Mouse (Mus musculus) left cerebral cortex, adult 8-10 months (tissue): ENCODE data around the gene Hcn3. TPM values are rescaled to one million over a fixed set of nuclear protein-coding genes. Genes with fewer than 3 reads are reported as not detected.

ENCODE experiments used
- DNase-seq, 2 experiments: peaks; one replicate each; pipeline ENCODE4 v3.0.0; 2022; ENCODE audit warnings: low spot score in 2 of 2
- total RNA-seq, 4 experiments: library from RNA; stranded (reverse); gene quantifications; 2 replicates each; pipeline ENCODE4 v1.2.4; 2022

The Hcn3 gene
- total RNA-seq, 4 experiments from 2014 or later: 12.3 to 18.2 (median 17.0) TPM

- no peak for DNase-seq
Measured at GRCm38 (mm10) chr3:89147101-89147978, 12.7 kb downstream of the Hcn3 start.

DNA sequence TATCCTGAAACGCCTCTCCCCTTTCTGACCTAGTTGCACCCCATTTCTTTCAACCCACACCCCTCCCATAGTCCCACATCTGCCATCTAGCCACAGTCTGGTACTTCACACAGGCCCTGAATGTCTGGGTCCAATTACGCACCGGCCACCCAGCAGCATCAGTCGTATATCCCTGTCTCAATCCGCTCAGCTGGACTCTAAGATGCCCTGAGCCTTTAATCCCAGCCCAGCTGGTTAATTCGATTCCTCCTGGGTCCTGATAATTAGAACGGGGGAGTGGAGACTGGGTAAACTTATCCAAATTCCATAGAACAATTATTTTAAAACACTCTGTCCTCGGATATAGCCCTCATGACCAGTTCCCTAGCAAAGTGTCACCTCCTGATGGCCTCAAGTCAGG is 14.4 kb downstream of the Hcn3 start:
- no peak for DNase-seq

DNA sequence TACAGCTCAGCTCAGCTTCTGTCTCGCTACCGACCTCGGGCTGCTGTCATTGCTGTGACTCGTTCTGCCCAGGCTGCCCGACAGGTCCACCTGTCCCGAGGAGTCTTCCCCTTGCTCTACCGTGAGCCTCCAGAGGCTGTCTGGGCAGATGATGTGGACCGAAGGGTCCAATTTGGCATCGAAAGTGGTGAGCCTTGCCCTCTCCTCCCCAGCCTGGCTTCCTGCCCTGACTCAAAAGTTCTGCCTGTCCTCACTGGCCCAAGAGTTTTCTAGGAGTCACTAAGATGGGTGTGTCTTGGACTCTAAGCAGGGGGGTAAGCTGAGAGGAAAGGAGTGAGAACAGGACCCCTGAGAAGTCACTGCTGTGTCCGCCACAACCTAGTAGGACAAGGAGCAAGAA is 15.2 kb downstream of the Hcn3 start:
- DNase-seq: no peak

- no peak for DNase-seq
Measured at GRCm38 (mm10) chr3:89136365-89136764, 23.6 kb downstream of the Hcn3 start.

- DNase-seq: no peak
Measured at GRCm38 (mm10) chr3:89135958-89136357, 24.0 kb downstream of the Hcn3 start, which contains the start of gene Pklr. TSS of gene Pklr (plus strand) at chr3:89136142.

DNA sequence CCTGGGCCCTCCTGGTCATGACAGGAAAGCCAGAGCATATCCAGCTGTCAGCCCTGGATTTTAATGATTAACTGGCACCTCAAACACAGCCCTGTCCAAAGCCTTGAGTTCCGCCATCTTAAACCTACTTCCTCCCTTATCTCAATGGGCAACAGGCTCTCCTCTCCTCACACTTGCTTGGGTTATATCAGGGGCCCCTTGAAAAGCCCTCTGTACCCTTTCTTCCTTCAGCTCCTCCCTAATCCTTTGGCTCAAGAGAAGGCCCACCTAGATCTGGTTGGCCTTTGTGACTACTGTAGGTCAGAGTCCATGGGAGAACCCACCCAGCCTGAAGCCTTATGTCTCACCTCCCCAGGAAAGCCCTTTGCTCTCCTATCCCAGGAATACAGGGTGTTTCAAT is 26.2 kb downstream of the Hcn3 start:
- no peak for DNase-seq

- DNase-seq: no peak
Measured at GRCm38 (mm10) chr3:89133063-89133450, 26.9 kb downstream of the Hcn3 start.

DNA sequence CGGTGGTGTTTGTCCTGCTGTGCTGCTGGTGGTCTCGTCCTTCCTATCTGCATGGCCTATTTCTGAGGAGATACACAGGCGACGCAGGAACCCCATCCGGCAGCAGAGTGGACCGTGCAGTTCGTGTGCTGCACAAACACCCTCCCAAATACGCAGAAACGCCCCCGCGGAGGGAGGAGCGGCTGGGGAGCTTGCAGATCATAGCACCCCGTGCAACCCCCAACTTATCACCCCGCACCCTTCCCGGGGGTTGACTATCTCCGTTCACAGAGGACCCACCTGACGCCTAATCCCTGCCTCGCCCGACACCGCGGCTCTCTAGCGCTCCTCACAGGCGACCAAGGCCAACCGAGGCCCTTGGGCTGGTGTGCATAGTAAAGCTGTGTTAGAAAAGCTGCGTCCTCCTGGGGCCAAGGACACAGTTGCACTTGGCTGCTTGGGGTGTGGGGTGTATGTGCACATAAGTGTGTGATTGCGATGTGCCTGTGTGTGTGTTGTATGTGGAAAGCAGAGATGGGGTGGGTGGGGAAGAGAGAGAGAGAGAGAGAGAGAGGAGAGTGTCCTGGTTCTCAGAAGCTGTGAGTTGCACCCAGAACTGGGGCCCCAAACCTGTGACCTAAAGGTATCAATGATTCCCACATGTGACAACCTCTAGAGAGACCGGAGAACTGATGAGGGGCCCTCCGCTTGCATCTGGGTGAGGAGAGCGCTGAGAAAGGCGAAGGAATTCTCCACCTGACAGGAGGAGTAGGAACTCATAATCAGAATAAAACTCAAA is 27.5 kb downstream of the Hcn3 start:
- peak; percentile 22 to 45 for DNase-seq

DNA sequence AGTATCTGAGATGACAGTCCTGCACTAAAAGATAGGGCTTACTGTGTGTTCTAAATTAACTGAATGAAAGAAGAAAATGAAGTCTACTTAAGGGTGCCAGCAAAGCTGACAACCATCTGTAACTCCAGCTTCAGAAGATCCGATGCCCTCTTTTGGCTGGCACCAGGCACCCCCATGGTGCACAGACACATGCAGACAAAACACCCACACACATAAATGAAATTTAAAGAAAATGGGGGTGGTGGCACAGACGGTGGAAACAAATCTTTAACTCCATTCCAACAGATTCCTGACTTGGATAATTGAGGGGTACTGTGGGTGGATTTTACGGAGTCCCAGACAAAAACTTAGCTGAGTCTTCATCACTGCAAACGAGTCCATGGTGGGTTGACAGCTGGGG is 28.2 kb downstream of the Hcn3 start:
- peak; percentile 7 to 85 for DNase-seq

GRCm38 (mm10) chr3:89129908-89130307 is 30.1 kb downstream of the Hcn3 start:
- DNase-seq: no peak

DNA sequence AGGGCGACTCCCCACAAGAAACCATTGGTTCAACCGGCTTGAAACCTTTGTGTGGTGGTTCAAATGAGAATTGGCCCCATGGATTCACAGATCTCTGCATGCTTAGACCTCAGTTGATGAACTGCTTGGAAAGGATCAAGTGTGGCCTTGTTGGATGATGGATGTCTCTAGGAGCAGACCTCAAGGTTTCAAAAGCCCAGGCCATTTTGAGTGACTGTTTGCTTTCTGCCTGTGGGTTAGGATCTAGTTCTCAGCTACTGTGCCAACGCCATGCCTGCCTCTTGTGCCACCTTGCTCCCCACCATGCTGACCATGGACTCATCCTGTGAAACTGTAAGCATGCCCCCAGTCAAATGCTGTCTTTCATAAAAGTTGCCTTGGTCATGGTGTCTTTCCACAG is 34.0 kb downstream of the Hcn3 start:
- no peak for DNase-seq

- no peak for DNase-seq
Measured at GRCm38 (mm10) chr3:89124241-89124640, 35.8 kb downstream of the Hcn3 start.

- DNase-seq: no peak
Measured at GRCm38 (mm10) chr3:89123313-89123712, 36.7 kb downstream of the Hcn3 start.

DNA sequence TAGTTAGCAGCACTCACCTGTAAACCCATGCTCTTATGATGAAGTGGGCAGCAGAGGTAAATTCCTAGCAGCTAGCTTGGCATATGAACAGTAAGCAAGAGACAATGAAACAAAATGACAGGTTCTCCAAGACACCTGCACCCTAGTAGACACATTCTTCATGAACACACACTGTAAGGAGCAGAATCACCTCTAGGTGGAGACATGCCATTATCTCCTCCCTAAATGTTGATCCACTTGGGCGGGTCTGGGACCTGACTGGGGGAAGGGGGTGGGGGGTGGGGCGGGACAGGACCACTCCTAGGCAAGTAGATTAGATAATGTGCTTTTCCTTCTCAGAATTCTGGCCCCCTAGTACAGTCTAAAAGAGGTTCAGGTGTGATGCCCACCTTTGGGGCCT is 44.5 kb downstream of the Hcn3 start:
- no peak for DNase-seq

GRCm38 (mm10) chr3:89113058-89113457 is 46.9 kb downstream of the Hcn3 start:
- DNase-seq: no peak

DNA sequence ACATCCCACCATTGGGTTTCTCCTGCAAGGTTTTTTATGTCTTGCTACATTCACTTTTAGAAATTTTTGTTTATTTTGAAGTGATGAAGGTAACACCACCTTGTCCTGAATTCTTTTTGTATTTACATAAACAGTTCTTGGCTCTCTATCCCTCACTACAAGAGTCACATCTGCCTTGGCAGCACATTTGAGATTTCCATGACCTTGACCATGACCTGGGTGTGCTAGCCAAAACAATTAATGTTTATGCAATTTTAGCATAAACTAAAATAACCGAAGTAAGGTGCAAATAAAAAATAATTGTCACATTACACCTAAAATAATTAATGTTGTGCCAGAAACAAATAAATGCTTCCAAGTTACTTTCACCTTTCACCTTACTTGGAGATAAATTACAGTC is 51.9 kb downstream of the Hcn3 start:
- no peak for DNase-seq

DNA sequence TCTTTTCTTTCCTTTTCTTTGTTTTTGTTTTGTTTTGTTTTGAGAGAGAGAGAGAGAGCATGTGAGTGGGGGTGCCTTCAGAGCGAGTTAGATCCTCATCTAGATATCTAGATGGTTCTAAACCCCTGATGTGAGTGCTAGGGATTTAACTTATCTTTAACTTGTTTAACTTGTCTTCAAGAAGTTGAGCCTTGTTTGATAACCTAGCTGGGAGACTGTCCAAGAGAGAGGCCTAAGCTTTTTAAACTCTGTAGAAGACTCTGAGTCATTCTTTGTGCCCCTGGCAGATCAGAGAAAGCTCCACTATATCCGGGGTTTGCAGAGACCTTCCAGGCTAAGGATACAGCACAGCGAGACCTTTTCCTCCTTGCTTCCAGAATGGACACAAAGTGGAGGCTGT is 52.5 kb downstream of the Hcn3 start:
- DNase-seq: no peak

GRCm38 (mm10) chr3:89106881-89107280 is 53.1 kb downstream of the Hcn3 start:
- no peak for DNase-seq

DNA sequence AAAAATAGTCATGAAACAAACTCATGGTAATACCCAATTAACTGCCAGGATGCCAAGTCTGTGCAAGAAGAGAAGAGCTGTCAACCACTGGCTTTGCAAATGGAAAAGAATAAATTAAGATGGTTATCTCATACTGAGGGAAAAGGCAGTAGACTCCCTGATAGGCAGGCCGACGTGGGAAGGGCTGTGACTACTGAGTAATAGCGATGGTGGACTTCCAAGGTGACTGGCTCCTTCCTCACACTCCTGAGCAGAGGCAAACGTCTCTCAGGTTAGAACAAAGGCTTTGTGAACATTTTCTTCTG is 56.8 kb downstream of the Hcn3 start:
- no peak for DNase-seq

- DNase-seq: no peak
Measured at GRCm38 (mm10) chr3:89102495-89103290, 57.3 kb downstream of the Hcn3 start.

GRCm38 (mm10) chr3:89101812-89102494 is 58.0 kb downstream of the Hcn3 start, which contains the start of gene Fdps:
TSS of gene Fdps (minus strand) at chr3:89101959.
- DNase-seq: peak; percentile 85 to 99
